Mouse (Mus musculus): ENCODE data around the gene Slc30a1. TPM values are rescaled to one million over a fixed set of nuclear protein-coding genes. Genes with fewer than 3 reads are reported as not detected.

Slc30a1 gene
- polyA plus RNA-seq, 1 experiment, result 8.4 TPM

GRCm38 (mm10) chr1:191956261-191956660 is 49.7 kb downstream of the Slc30a1 start:
- no peak for DNase-seq
- no peak overlapping the region for H3K4me3 ChIP-seq (ENCODE audit: control insufficient read depth, insufficient read depth, low read length)
- WGBS, result 19% methylated on average over 3 of the region's 3 CpGs
- H3K27me3 ChIP-seq (ENCODE audit: control insufficient read depth, insufficient read depth, low read length), result no peaks in the 10 kb centered on the region
- H3K36me3 ChIP-seq (ENCODE audit: control insufficient read depth, insufficient read depth, low read length), result no peaks in the 10 kb centered on the region
- TF ChIP-seq CTCF (IDR thresholded peaks at IDR 0.05; ENCODE audit: borderline replicate concordance, control insufficient read depth, extremely low read depth, insufficient read depth, low read length, poor library complexity), result no peak
- TF ChIP-seq POLR2A (IDR thresholded peaks at IDR 0.05; ENCODE audit: control insufficient read depth, extremely low read depth, insufficient read depth, low read length, poor library complexity), result 0 out of 2 replicates have a peak, but pooled peaks have one; percentile 12
- H3K4me1 ChIP-seq (replicated peaks; ENCODE audit: control insufficient read depth, insufficient read depth, low read length), result peaks cover 21% of the 10 kb centered on the region
- no peak overlapping the region for H3K27ac ChIP-seq (ENCODE audit: control insufficient read depth, insufficient read depth, low read length)

- Histone ChIP-seq H3K27ac (ENCODE audit: control insufficient read depth, insufficient read depth, low read length) (no peak overlapping the region), H3K4me3 (ENCODE audit: control insufficient read depth, insufficient read depth, low read length) (no peak overlapping the region), H3K4me1 (replicated peaks; ENCODE audit: control insufficient read depth, insufficient read depth, low read length) (peaks cover 21% of the 10 kb centered on the region), H3K27me3 (ENCODE audit: control insufficient read depth, insufficient read depth, low read length) (no peaks in the 10 kb centered on the region), H3K36me3 (ENCODE audit: control insufficient read depth, insufficient read depth, low read length) (no peaks in the 10 kb centered on the region)
- 67% methylated on average over 2 of the region's 2 CpGs for WGBS
- TF ChIP-seq POLR2A (IDR thresholded peaks at IDR 0.05; ENCODE audit: control insufficient read depth, extremely low read depth, insufficient read depth, low read length, poor library complexity), result no peak
- TF ChIP-seq CTCF (IDR thresholded peaks at IDR 0.05; ENCODE audit: borderline replicate concordance, control insufficient read depth, extremely low read depth, insufficient read depth, low read length, poor library complexity), result no peak
- no peak for DNase-seq
These were observed 50.3 kb downstream of the Slc30a1 start for GRCm38 (mm10) chr1:191956871-191957270.

GRCm38 (mm10) chr1:191957321-191957720 is 50.8 kb downstream of the Slc30a1 start:
- H3K27ac ChIP-seq (ENCODE audit: control insufficient read depth, insufficient read depth, low read length), result no peak overlapping the region
- no peaks in the 10 kb centered on the region for H3K36me3 ChIP-seq (ENCODE audit: control insufficient read depth, insufficient read depth, low read length)
- WGBS, result 78% methylated on average over 3 of the region's 3 CpGs
- TF ChIP-seq CTCF (IDR thresholded peaks at IDR 0.05; ENCODE audit: borderline replicate concordance, control insufficient read depth, extremely low read depth, insufficient read depth, low read length, poor library complexity), result no peak
- TF ChIP-seq POLR2A (IDR thresholded peaks at IDR 0.05; ENCODE audit: control insufficient read depth, extremely low read depth, insufficient read depth, low read length, poor library complexity), result no peak
- H3K4me1 ChIP-seq (replicated peaks; ENCODE audit: control insufficient read depth, insufficient read depth, low read length), result peaks cover 21% of the 10 kb centered on the region
- H3K4me3 ChIP-seq (ENCODE audit: control insufficient read depth, insufficient read depth, low read length), result no peak overlapping the region
- no peak for DNase-seq
- H3K27me3 ChIP-seq (ENCODE audit: control insufficient read depth, insufficient read depth, low read length), result no peaks in the 10 kb centered on the region

GRCm38 (mm10) chr1:191960946-191961345 is 54.4 kb downstream of the Slc30a1 start:
- H3K4me1 ChIP-seq (replicated peaks; ENCODE audit: control insufficient read depth, insufficient read depth, low read length), result peaks cover 10% of the 10 kb centered on the region

More at GRCm38 (mm10) chr1:191960946-191961345, 54.4 kb downstream of the Slc30a1 start:
- H3K36me3 ChIP-seq (ENCODE audit: control insufficient read depth, insufficient read depth, low read length), result no peaks in the 10 kb centered on the region
- TF ChIP-seq POLR2A (IDR thresholded peaks at IDR 0.05; ENCODE audit: control insufficient read depth, extremely low read depth, insufficient read depth, low read length, poor library complexity), result no peak
- TF ChIP-seq CTCF (IDR thresholded peaks at IDR 0.05; ENCODE audit: borderline replicate concordance, control insufficient read depth, extremely low read depth, insufficient read depth, low read length, poor library complexity), result no peak
- WGBS, result 38% methylated on average over 2 of the region's 2 CpGs
- no peak overlapping the region for H3K4me3 ChIP-seq (ENCODE audit: control insufficient read depth, insufficient read depth, low read length)
- H3K27me3 ChIP-seq (ENCODE audit: control insufficient read depth, insufficient read depth, low read length), result no peaks in the 10 kb centered on the region
- no peak for DNase-seq
- no peak overlapping the region for H3K27ac ChIP-seq (ENCODE audit: control insufficient read depth, insufficient read depth, low read length)

Other genes starting within 250 kb of the Slc30a1 start
- 10.9 and 11.2 TPM in 2 replicates for gene Lpgat1, start 188.9 kb upstream of the Slc30a1 start, polyA plus RNA-seq (2012; rRNA removed)
- 14.9 and 24.3 TPM in 2 replicates for gene Nek2, start 85.3 kb upstream of the Slc30a1 start, polyA plus RNA-seq (2012; rRNA removed)
- gene Rd3, start 70.6 kb downstream of the Slc30a1 start, polyA plus RNA-seq (2012; rRNA removed), result 0.71 and 1.5 TPM in 2 replicates
- 10.1 and 10.5 TPM in 2 replicates for gene Traf5, start 185.8 kb downstream of the Slc30a1 start, polyA plus RNA-seq (2012; rRNA removed)
- gene Rcor3, start 231.3 kb downstream of the Slc30a1 start, polyA plus RNA-seq (2012; rRNA removed), result 29.9 and 30.4 TPM in 2 replicates

Measured in thymus, adult 2 months (tissue).